Mouse (Mus musculus): ENCODE measurements around the gene Zbtb18.

Zbtb18 gene

DNA sequence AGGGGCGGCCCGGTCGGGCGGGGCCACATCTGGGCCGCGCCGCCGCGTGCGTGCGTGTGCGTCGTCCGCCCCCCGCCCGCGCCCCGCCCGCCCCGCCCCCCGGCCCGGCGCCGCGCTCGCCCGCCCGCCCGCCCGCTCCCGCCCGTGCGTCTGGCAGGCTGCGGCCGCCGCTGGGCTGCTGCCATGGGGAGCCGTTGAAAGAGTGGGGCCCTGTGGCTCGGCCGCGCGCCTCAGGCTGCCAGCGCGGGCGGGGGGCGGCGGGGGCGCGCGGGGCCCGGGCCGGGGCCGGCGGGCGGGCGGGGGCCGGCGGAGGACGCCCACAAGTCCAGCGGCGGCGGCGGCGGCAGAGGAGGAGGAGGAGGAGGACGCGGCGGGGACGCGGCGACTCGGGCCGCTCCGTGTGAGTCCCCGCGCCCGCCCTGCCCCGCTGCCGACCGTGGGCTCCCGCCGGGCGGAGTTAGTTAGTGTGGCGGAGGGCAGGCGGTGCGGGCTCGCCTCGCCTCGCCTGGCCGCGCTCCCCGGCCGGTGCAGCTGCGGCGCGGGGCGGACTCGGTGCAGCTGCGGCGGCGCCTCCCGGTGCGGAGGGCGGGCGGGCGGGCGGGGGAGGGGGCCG, at the start of gene Zbtb18:
Gene Zbtb18 (plus strand): TSS at position 156 of the 613 bp plus-strand sequence.
- peak; percentile 33 for DNase-seq (ENCODE audit: low spot score)

DNA sequence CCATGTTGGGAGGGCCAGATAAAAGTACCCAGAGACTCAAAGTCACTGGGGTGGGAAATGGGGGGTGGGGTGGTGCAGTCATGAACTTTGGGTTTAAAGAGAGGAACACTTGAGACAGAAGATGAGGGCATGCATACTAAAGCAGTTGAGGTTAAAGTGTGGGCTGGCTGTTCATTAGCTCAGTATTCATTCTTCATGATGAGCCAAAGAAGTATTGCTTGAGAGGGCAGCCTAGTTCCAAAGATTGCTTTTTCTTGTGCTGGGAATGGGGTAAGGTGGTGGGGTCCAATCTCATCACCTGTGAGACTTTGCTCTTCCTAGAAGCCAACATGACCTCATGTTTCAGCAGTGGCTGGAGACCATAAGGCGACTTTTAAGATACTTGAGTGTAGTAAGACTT, 44.7 kb upstream of the Zbtb18 start:
- no peak for DNase-seq (ENCODE audit: low spot score)

DNA sequence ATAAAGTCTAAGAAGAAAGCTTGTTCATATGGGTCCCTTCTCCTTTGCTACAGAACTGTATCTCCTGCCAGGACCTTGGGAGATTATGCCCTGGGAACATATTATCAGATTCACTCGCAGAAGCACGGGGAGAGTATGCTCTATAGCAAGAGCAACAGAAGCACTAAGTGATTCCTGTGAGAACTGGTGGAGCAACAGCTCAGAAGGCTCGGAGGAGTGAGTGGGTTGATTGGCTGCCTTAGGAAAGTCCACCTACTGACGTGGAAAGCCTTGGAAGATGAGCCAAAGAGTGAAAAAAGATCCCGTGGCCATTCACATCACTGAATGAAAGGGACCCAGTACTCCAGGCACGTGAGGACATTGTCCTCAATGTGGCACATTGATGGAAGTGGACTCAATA, 37.0 kb upstream of the Zbtb18 start:
- no peak for DNase-seq (ENCODE audit: low spot score)

DNA sequence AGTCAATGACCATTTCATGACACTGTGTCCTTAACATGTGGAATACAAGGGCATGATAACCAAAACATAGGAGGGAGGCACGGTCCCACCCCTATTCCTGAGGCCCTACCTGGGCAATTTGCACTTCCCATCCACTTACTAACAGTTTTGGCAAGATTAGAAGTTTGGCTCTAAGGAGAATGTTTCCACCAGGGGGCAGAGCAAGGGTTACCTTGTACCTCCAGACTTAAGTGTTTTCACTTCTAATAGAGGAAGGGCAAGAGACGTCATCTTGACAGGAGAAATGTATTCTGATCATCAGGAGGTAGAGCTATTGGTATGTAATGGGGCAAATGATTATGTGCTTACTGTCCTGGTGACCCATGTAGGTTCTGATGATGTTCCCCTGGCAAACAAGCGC, 33.5 kb upstream of the Zbtb18 start:
- DNase-seq (ENCODE audit: low spot score) = peak; percentile 17

DNA sequence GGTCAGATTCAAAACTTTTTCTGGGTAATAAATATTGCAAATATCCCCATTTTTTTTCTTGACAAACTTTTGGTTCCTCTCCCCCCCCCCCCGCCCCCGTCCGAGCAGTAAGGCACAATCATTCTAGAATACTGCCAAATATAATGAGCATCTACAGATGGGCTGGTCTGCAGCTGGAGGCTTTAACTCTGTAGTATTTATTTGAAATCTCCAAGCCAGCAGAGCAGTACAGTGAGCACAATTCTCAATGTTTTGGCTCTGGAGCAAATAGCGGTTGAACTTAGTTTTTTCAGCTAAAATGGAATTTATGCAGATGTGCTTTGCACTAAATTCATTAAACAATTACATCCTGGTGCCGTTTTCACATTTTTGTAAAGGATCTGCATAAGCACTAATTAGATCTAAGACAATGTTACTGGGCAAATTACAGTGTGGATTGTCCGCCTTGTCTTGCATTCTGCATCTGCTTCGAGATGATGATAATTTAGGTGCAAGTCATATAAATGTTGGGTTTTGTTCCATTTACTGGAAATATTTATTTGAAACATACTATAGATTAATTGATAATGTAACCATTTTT, 31.3 kb upstream of the Zbtb18 start:
- no peak for DNase-seq (ENCODE audit: low spot score)

DNA sequence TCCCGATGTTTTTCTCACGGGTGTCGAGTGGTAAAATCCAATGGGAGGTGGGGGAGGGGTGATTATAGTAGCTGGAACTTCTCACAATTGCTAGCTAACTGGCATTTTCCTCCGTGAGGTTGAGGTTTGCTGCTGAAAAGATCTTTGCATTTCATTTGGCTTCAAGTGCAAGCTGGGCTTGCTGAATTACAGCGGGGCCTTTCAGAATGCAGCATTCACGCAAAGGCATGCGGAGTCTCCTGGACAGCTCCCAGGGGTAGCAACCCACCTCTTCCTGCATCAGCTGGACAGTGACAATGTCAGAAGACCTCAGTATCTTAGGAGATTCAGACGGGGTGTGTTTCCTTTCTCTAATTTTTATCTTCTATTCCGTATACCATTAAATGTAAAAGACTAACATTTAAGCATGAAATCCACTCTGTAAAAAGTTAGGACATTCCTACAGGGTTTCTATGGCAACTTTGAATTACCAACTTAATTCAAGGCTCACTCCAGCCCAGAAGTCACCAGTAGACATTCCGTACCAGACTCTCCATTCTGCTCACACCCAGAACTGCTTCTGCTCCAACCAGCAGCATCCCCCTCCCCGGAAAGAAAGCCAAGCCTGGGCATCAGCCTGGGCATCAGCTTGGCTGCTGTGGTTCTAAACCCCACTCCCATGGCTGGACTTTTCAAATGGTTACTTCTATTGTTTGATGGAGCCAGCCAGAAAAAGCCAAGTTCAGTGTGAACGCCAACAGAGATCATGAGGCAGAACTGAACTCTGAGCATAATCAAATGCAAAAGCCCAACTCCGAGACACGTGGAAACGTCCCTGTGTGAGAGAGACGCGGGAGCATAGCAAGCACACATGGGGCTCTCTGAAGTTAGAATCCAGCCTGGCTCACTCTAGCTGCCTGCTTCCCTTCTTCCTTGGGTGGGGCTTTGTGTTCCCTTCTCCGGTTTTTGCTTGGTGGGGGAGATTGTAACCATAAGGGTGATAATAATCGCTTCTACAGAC, 30.5 kb upstream of the Zbtb18 start:
- DNase-seq (ENCODE audit: low spot score) = no peak

DNA sequence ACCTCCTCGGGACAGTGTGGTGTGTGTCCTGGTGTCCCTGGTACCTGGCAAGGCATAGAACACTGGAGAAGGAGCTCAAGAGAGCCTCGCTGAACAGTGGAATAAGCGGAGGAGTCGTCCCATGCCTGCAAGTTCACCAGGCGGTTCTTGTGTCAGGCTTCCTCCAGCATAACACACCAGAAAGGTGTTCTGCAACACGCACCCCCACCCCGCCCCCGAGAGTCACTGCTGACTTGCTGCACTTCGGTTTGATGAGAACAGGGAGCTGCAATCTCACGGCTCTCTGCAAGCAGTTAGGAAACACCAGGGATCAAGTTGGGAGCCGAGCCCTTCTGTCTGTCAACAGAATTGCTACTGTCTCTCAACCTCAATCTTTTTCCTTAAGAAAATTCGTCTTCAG, 22.8 kb upstream of the Zbtb18 start:
- DNase-seq (ENCODE audit: low spot score) = no peak

DNA sequence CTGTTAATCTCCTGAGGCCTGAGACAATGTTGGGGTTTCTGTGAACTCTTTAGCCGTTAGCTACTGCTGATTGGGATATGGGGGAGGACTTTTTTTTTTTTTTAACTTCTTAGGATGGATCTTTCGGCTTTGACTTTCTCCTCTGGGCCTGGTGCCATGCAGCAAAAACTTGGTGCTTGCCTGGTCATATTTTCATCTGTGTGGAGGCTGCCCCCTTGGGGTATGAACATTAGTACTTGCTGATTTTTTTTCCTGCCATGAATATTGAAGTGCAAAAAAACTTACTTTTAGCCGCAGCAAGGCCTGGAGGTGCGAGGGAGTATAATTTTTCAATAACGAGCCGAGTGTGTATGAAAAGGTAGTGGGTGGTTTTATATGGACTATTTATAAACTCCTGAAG, 22.0 kb upstream of the Zbtb18 start:
- no peak for DNase-seq (ENCODE audit: low spot score)

DNA sequence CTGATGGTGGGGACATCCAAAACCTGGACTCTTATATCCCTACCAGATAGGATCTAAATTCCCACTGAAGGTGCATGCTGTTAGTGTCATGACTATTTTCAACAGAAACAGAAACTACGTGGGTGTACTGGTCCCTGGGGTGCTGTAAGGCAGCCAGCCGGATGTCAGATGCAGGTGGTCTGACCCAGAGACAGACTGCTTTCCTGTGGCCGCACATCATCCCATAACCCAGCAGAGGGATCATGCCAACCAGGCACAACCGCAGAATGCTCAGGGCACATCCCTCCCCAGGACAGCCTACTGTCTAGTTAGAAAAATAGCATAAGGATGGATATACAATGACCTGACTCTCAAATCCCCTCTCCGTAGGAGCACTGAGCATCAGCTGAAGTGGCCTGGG, 14.3 kb upstream of the Zbtb18 start:
- peak; percentile 8 for DNase-seq (ENCODE audit: low spot score)

DNA sequence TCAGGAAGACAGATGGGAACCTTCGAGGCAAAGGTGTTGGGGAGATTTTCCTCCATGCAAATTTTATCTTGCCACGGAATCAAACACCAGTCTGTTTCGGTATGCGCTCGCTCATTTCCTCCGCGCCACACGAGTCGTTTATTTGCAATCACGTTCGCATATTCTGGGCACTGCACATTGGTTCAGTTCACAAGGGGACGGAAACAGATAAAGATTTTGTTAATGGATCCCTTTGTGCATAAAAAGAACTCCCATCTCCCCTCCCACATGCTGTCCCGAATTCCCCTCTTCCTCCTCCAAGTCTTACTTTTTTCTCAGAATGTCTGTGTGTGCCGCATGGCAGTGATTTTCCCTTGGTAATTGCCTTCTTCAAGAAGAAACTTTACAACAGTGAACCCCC, 13.8 kb upstream of the Zbtb18 start:
- no peak for DNase-seq (ENCODE audit: low spot score)

DNA sequence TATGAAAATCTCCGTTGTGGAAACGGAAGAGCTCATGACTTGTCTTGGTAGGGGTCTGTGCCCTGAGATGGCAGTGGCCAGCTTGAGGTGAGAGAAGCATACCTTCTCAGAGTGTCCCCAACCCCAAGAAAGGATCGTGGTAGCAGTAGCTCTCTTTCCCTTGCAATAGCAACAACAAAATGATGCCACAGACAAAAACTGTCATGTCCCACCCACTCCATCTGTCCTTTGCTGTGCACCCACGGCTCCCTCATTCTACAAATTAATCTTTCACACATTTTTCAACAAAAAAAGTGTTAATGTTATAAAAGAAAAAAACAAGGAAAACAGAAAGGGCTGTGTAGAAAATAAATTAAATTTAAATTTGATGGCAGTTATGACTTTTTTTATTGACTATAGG, 13.1 kb upstream of the Zbtb18 start:
- DNase-seq (ENCODE audit: low spot score) = no peak

DNA sequence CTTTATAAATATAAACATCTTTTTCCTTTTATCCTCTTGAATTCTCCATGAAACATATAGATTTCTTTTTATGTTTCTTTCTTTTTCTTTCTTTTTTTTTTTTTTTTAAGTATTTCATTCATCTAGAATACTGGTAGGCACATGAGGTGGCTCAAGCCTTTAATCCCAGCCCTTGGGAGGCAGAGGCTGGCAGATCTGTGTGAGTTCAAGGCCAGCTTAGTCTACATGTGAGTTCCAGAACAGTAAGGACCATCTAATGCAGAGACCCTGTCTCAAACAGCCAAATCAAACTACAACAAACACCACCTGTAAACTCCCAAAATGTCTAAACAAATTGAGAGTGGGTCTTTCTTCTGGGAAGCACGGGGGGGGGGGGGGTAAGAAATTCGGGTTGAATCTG, 1.7 kb upstream of the Zbtb18 start:
- no peak for DNase-seq (ENCODE audit: low spot score)

DNA sequence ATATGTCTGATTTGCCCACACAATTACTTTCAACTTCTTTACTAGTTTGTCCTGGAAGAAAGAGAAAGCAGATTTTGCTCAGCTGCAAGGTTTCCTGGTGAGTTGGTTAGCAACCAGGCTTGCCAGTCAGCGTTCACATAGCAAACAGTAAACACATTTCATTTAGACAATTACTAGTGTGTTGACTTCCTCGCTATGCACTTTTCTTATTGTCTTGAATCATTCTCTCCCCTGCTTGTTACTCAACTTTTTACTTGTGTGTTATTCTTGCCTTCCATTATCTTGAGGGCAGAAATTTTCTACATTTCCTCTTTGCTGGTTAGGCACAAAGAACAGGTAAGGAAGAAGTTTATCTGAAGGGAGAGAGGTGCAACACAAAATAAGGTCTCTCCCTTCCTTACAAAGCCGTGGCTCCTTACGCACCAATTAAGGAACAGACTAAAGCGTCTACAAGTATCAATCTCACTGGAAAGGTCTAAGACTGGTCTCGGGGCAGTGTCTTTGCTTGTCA, 1.1 kb upstream of the Zbtb18 start:
- no peak for DNase-seq (ENCODE audit: low spot score)

DNA sequence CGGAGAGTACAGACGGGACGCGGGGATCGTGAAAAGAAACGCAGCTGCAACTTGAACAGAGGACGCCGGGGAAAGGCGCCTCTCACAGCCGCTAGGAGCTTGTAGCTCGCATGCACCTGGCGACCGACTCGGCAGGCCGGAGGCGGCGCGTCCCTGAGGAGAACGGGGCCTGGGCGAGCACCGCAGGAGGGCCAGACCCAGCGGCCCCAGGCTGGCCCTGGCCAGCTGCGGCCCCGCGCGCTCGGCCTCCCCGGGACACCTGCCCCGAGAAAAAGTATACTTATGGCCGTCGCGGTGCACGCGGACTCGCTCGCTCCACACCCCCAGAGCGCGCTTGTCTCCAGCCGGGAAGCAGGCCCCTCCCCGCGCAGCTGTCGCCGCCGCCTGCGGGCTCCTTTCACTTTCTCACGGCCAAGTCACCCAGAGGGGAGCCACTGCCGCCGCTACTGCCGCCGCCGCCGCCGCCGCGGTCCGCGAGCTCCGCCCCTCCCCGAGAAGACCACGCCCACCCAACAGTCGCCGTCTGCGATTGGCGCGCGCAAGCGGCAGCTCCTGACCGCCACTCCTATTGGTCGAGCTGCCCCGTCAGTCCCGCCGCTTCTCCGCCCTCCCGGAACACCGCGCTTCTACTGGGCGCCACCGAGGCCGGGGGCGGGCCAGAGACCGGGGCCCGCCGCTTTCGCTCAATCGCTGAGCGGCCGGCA, 507 bp upstream of the Zbtb18 start:
- peak; percentile 96 for DNase-seq (ENCODE audit: low spot score)

DNA sequence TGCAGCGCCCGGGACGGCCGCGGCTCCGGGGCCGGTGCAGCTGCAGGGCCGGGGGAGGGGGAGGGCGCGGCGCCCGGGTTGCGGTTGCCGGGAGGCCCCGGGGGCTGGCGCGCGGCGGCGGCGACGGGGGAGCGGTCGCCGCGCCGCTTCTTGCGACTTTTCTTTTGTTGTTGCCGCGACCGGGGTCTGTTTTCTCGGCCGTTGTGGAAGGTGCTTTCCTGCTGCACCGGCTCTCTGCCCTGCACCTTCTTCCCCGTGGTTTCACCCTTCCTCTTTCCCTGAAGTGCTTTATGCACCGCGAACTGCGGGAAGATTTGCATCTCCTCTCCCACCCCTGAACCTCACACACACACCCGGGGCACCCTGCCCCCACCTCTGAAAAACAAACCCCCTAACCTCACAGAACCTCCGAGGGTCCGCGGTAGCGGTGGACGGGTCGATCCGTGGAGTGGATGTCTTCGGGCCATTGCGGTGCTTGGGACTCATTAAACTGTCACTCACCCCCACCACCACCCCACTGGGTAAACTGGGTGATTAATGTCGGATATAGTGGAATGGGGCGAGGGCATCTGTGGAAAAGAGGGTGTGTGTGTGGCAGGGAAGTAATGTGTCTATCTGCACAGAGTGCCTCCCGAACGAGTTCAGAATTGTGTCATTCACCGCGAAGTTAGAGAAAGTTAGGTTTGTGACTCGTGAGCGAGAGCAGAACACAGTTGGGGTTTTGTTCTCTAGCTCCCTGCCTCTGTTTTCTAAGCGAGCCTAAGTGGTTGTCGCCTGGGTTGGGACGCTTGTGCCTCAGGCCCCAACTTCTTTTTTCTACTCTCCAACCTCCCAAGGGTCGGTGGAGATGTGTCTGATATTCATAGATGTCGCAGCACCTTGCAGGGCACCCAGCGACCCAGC, 921 bp downstream of the Zbtb18 start:
- peak; percentile 40 for DNase-seq (ENCODE audit: low spot score)

DNA sequence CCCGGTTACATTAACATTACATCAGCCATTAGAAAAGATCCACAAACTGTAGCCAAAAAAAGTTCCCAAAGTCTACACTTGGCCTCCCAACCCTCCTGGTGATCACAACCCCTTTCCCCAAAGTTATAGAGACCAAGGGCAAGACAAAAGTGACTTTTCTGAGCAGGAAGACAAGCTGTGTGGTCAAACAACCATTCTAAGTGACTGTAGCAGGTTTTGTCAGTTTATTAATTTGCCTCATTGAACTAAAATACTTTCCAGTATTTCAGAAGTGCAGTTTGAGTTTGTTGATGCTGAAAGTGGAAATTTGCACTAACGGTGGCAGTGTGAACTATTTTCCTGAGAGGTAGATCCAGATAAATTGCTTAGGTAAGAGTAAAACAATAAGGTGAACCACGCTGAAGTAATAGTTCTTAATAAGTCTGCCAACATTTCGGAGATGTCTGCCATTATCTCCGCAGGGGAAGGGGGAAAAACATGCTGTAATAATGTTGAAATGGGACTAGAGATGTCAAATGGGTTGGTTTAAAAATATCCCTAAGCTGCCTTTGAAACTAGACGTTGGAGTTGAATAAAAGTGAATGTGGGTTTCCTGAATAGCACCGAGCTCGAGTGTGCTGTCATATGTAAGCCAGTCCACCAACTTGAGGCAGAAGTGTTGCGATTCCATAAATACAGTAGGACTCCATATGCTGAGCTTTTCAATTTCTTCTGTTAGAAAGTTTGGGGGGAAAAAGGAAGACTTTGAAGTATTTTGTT, 1.8 kb downstream of the Zbtb18 start:
- DNase-seq (ENCODE audit: low spot score) = no peak

DNA sequence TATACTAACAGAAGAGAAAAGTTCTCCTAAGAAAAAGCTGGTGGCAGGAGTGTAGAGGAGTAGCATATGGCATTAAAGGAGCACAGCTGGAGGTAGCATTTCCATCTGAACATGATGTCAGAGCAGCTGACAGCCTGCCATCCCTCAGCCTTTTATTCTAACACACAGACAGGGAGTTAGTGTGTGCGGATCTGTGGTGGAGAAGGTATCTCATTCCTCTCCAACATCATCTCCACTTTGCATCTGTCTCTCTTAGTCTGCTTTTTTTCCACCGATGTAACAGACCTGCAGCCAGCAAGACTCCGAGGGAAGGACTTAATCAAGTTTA, 2.3 kb downstream of the Zbtb18 start:
- DNase-seq (ENCODE audit: low spot score) = no peak

DNA sequence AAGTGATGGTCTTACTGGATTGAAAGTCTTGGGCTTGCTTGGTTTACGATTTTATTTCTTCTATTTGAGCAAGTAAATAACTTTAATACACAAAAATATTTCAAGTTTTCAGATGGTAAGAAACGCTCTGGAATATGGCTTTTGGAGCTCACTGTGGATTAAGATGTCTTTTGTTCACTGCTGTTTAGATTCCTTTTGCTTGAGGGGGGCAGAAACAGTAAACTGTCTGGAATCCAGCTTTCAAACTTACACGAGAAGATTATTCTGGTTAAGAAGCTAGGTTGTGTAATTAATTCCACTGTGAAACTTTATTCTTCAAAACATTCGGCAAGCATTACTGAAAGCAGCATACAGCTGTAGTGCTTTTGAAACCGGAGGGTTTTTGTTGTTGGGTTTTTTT, 2.8 kb downstream of the Zbtb18 start:
- no peak for DNase-seq (ENCODE audit: low spot score)

DNA sequence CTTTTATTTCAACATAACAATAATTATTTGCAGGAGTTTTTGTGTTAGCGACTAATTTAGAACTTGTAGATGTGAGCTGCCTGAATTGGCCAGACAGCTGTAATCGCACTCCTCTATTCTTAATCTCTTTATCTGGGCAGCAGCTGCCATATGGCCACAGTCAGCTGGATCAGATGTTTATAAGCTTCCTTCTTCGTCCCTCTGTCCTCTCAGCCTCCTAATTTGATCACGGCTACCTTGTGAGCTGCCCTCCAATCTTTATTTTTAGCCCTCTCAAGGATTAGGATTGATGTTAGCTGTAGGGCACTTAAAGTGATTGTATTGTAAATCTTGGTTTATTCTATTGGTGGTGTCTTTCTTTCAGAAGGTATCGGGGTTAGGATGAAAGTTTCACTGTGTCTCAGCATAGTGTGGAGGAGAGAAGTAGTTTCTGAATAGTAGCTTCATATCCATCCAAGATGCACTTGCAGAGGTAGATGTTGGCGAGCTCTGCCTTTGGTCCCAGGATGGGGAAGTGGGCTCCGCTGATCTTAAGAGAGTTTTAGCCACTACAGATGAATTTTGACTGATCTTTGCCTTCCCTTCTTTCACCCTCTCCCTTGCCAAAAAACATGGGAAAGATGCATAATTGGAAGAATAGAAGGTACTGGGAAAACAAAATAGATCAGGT, 3.4 kb downstream of the Zbtb18 start:
- DNase-seq (ENCODE audit: low spot score) = no peak

DNA sequence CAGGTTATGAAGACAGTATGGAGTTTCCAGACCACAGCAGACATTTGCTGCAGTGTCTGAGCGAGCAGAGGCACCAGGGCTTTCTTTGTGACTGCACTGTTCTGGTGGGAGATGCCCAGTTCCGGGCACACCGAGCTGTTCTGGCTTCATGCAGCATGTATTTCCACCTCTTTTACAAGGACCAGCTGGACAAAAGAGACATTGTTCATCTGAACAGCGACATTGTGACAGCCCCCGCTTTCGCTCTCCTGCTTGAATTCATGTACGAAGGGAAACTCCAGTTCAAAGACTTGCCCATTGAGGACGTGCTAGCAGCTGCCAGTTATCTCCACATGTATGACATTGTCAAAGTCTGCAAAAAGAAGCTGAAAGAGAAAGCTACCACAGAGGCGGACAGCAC, 4.9 kb downstream of the Zbtb18 start:
- DNase-seq (ENCODE audit: low spot score) = no peak

Measured in spleen, adult 12 weeks (tissue).